Mouse (Mus musculus) E14TG2a.4 (cell line): ENCODE data around the gene Churc1.
A peak's percentile ranks its signal among the peaks of the same experiment; 100 is the strongest.

Experiments used
- H3K27me3 ChIP-seq: 2 replicates; pipeline ENCODE4 v1.6.1; 2014; ENCODE audit warnings: low read length, control low read depth; ENCODE audit not compliant: insufficient read depth
- H3K36me3 ChIP-seq: 2 replicates; pipeline ENCODE4 v1.6.1; 2014; ENCODE audit warnings: low read length, control low read depth; ENCODE audit not compliant: insufficient read depth
- H3K4me1 ChIP-seq: replicated peaks from 2 replicates; pipeline ENCODE4 v1.6.1; 2014; ENCODE audit warnings: low read depth, low read length, control low read depth
- H3K4me3 ChIP-seq: replicated peaks from 2 replicates; pipeline ENCODE4 v1.5.1; 2014; ENCODE audit warnings: mild to moderate bottlenecking, low read length
- H3K9me3 ChIP-seq: 2 replicates; pipeline ENCODE4 v1.6.1; 2014; ENCODE audit warnings: low read length, control low read depth
- CTCF ChIP-seq: conservative IDR thresholded peaks from 2 replicates; pipeline ENCODE4 v1.5.1; 2014; ENCODE audit warnings: low read length
- NANOG ChIP-seq: IDR thresholded peaks from 2 replicates; pipeline ENCODE4 v1.6.1; 2014; ENCODE audit warnings: borderline replicate concordance, low read length, mixed read lengths
- POU5F1 ChIP-seq: IDR thresholded peaks from 2 replicates; pipeline ENCODE4 v1.6.1; 2014; ENCODE audit warnings: low read length, borderline replicate concordance

Gene Churc1

GRCm38 (mm10) chr12:76770841-76771500 is 5.6 kb downstream of the Churc1 start:
- Histone ChIP-seq H3K27me3 (no peaks in the 10 kb centered on the region), H3K36me3 (no peaks in the 10 kb centered on the region), H3K4me3 (no peak overlapping the region), H3K9me3 (no peaks in the 10 kb centered on the region), H3K4me1 (peaks cover 17% of the 10 kb centered on the region)
- TF ChIP-seq NANOG (no peak), POU5F1 (no peak), CTCF (no peak)

- H3K4me1 ChIP-seq: peaks cover 12% of the 10 kb centered on the region
- H3K9me3 ChIP-seq: no peaks in the 10 kb centered on the region
- no peak for TF ChIP-seq NANOG
- TF ChIP-seq CTCF: no peak
- no peak for TF ChIP-seq POU5F1
- no peaks in the 10 kb centered on the region for H3K36me3 ChIP-seq
- H3K27me3 ChIP-seq: no peaks in the 10 kb centered on the region
- H3K4me3 ChIP-seq: no peak overlapping the region
These were observed 6.2 kb downstream of the Churc1 start for GRCm38 (mm10) chr12:76771540-76771939.

GRCm38 (mm10) chr12:76774652-76775051 is 9.3 kb downstream of the Churc1 start:
- peaks cover 15% of the 10 kb centered on the region for H3K9me3 ChIP-seq
- no peaks in the 10 kb centered on the region for H3K27me3 ChIP-seq
- TF ChIP-seq NANOG: no peak
- H3K4me3 ChIP-seq: no peak overlapping the region
- H3K36me3 ChIP-seq: peaks cover 14% of the 10 kb centered on the region
- H3K4me1 ChIP-seq: no peaks in the 10 kb centered on the region

GRCm38 (mm10) chr12:76775132-76775531 is 9.8 kb downstream of the Churc1 start:
- H3K27me3 ChIP-seq: no peaks in the 10 kb centered on the region
- H3K4me1 ChIP-seq: no peaks in the 10 kb centered on the region
- peaks cover 20% of the 10 kb centered on the region for H3K9me3 ChIP-seq
- peaks cover 19% of the 10 kb centered on the region for H3K36me3 ChIP-seq
- TF ChIP-seq CTCF (no peak), POU5F1 (no peak), NANOG (no peak)
- no peak overlapping the region for H3K4me3 ChIP-seq

GRCm38 (mm10) chr12:76776898-76777297 is 11.6 kb downstream of the Churc1 start:
- TF ChIP-seq POU5F1: no peak
- no peak for TF ChIP-seq CTCF
- TF ChIP-seq NANOG: no peak

GRCm38 (mm10) chr12:76777845-76778244 is 12.5 kb downstream of the Churc1 start:
- no peaks in the 10 kb centered on the region for H3K27me3 ChIP-seq
- H3K4me3 ChIP-seq: no peak overlapping the region
- H3K9me3 ChIP-seq: peaks cover 45% of the 10 kb centered on the region
- TF ChIP-seq CTCF (peak; percentile 47), POU5F1 (no peak)
- peaks cover 36% of the 10 kb centered on the region for H3K36me3 ChIP-seq
- no peaks in the 10 kb centered on the region for H3K4me1 ChIP-seq

More at GRCm38 (mm10) chr12:76776898-76777297, 11.6 kb downstream of the Churc1 start:
- H3K4me3 ChIP-seq: no peak overlapping the region
- no peaks in the 10 kb centered on the region for H3K4me1 ChIP-seq
- H3K9me3 ChIP-seq: peaks cover 36% of the 10 kb centered on the region
- H3K27me3 ChIP-seq: no peaks in the 10 kb centered on the region
- H3K36me3 ChIP-seq: peaks cover 30% of the 10 kb centered on the region

- Histone ChIP-seq H3K9me3 (peaks cover 48% of the 10 kb centered on the region), H3K4me3 (no peak overlapping the region), H3K36me3 (peaks cover 36% of the 10 kb centered on the region), H3K27me3 (no peaks in the 10 kb centered on the region), H3K4me1 (no peaks in the 10 kb centered on the region)
- no peak for TF ChIP-seq POU5F1
- no peak for TF ChIP-seq NANOG
- TF ChIP-seq CTCF: no peak
These were observed 13.2 kb downstream of the Churc1 start for GRCm38 (mm10) chr12:76778305-76779083.

- Histone ChIP-seq H3K4me1 (no peaks in the 10 kb centered on the region), H3K9me3 (peaks cover 50% of the 10 kb centered on the region), H3K36me3 (peaks cover 36% of the 10 kb centered on the region), H3K4me3 (no peak overlapping the region), H3K27me3 (no peaks in the 10 kb centered on the region)
- no peak for TF ChIP-seq POU5F1
- TF ChIP-seq NANOG: no peak
- no peak for TF ChIP-seq CTCF
These were observed 14.6 kb downstream of the Churc1 start for GRCm38 (mm10) chr12:76779951-76780350.
